Mouse (Mus musculus) stomach, embryonic 14.5 days (tissue): Measurements from ENCODE around the gene Cpb2. TPM values are rescaled to one million over a fixed set of nuclear protein-coding genes. Genes with fewer than 3 reads are reported as not detected.

ENCODE experiments used
- ATAC-seq: fragments of 200-750 bp; cut with Nextera tagmentation; 2 replicates; pipeline ENCODE4 v1.8.0; 2017; ENCODE audit warnings: low read depth, moderate TSS enrichment; ENCODE audit not compliant: insufficient number of reproducible peaks, insufficient read depth, low FRiP score
- H3K27ac ChIP-seq: fragments of 300-500 bp; sonication (generic); 2 replicates; pipeline ENCODE4 v1.5.1; 2014; ENCODE audit warnings: mild to moderate bottlenecking, low read length, moderate library complexity, mixed read lengths
- H3K27me3 ChIP-seq: fragments of 300-500 bp; sonication (generic); 2 replicates; pipeline ENCODE4 v1.6.1; 2014; ENCODE audit warnings: low read length, control low read depth, mixed read lengths; ENCODE audit not compliant: control insufficient read depth, insufficient read depth
- H3K36me3 ChIP-seq: fragments of 300-500 bp; sonication (generic); 2 replicates; pipeline ENCODE4 v1.6.1; 2014; ENCODE audit warnings: mild to moderate bottlenecking, control low read depth, low read length, moderate library complexity, mixed read lengths; ENCODE audit not compliant: control insufficient read depth, insufficient read depth
- H3K4me1 ChIP-seq: fragments of 300-500 bp; sonication (generic); 2 replicates; pipeline ENCODE4 v1.6.1; 2014; ENCODE audit warnings: low read length, control low read depth, mixed read lengths; ENCODE audit not compliant: control insufficient read depth, insufficient read depth
- H3K4me2 ChIP-seq: fragments of 300-500 bp; sonication (generic); replicated peaks from 2 replicates; pipeline ENCODE4 v1.6.1; 2014; ENCODE audit warnings: low read depth, low read length, control low read depth
- H3K4me3 ChIP-seq: fragments of 300-500 bp; sonication (generic); 2 replicates; pipeline ENCODE4 v1.5.1; 2014; ENCODE audit warnings: low read depth, low read length, control low read depth
- H3K9ac ChIP-seq: fragments of 300-500 bp; sonication (generic); replicated peaks from 2 replicates; pipeline ENCODE4 v1.6.1; 2014; ENCODE audit warnings: low read depth, mild to moderate bottlenecking, control low read depth, low read length, moderate library complexity, mixed read lengths
- H3K9me3 ChIP-seq: fragments of 300-500 bp; sonication (generic); 2 replicates; pipeline ENCODE4 v1.6.1; 2016; ENCODE audit warnings: low read depth, low read length, control low read depth; ENCODE audit not compliant: control insufficient read depth
- WGBS: fragments of 180-500 bp; shearing (Covaris S2); extraction: QIAGEN DNeasy Blood & Tissue Kit; methylation state at CpG from one replicate; pipeline ENCODE4 v1.1.7; 2014; 5-methylcytosine and 5-hydroxymethylcytosine counted together
- polyA plus RNA-seq: library from polyadenylated mRNA; unstranded; fragments of >200 nt; fragmentation: Nextera tagmentation; extraction: Ambion mirVana; gene quantifications from 2 replicates; pipeline ENCODE4 v1.2.1, GENCODE M21; 2014

The Cpb2 gene
- polyA plus RNA-seq, 1 experiment from 2014 or later = 2.7 TPM

- no peak overlapping the region for H3K27ac ChIP-seq
- H3K9me3 ChIP-seq = no peaks in the 10 kb centered on the region
- WGBS = 65% methylated on average over 5 of the region's 5 CpGs
- ATAC-seq = no peak
- no peak overlapping the region for H3K4me2 ChIP-seq
- no peaks in the 10 kb centered on the region; the same call in 1 of the 2 replicates for H3K36me3 ChIP-seq
- no peaks in the 10 kb centered on the region for H3K4me1 ChIP-seq
- no peak overlapping the region for H3K4me3 ChIP-seq
- no peak overlapping the region for H3K9ac ChIP-seq
- no peaks in the 10 kb centered on the region for H3K27me3 ChIP-seq
Measured at GRCm38 (mm10) chr14:75309336-75309992, 67.4 kb downstream of the Cpb2 start.

GRCm38 (mm10) chr14:75314484-75314883 lies 72.4 kb downstream of the Cpb2 start:
- H3K4me2 ChIP-seq = no peak overlapping the region
- 79% methylated on average over 2 of the region's 2 CpGs for WGBS
- ATAC-seq = no peak

GRCm38 (mm10) chr14:75318736-75319135 lies 76.6 kb downstream of the Cpb2 start:
- Histone ChIP-seq H3K9me3 (no peaks in the 10 kb centered on the region), H3K9ac (no peak overlapping the region), H3K36me3 (peaks cover 15% of the 10 kb centered on the region), H3K4me2 (no peak overlapping the region), H3K4me3 (no peak overlapping the region), H3K27me3 (no peaks in the 10 kb centered on the region), H3K4me1 (no peaks in the 10 kb centered on the region), H3K27ac (no peak overlapping the region)
- WGBS = 97% methylated on average over 2 of the region's 2 CpGs
- no peak for ATAC-seq

More at GRCm38 (mm10) chr14:75314484-75314883, 72.4 kb downstream of the Cpb2 start:
- Histone ChIP-seq H3K36me3 (no peaks in the 10 kb centered on the region; the same call in 1 of the 2 replicates), H3K9me3 (no peaks in the 10 kb centered on the region), H3K27ac (no peak overlapping the region), H3K9ac (no peak overlapping the region), H3K27me3 (no peaks in the 10 kb centered on the region), H3K4me1 (no peaks in the 10 kb centered on the region), H3K4me3 (no peak overlapping the region)

GRCm38 (mm10) chr14:75320269-75320668 lies 78.2 kb downstream of the Cpb2 start:
- WGBS = 94% methylated on average over 5 of the region's 5 CpGs
- Histone ChIP-seq H3K9me3 (no peaks in the 10 kb centered on the region), H3K9ac (no peak overlapping the region), H3K36me3 (peaks cover 17% of the 10 kb centered on the region), H3K27me3 (no peaks in the 10 kb centered on the region), H3K27ac (no peak overlapping the region), H3K4me1 (no peaks in the 10 kb centered on the region), H3K4me2 (no peak overlapping the region), H3K4me3 (no peak overlapping the region)
- ATAC-seq = no peak

- WGBS = 96% methylated on average over 32 of the region's 32 CpGs
- H3K36me3 ChIP-seq = peaks cover 18% of the 10 kb centered on the region
- no peak for ATAC-seq
Measured at GRCm38 (mm10) chr14:75323354-75323753, 81.3 kb downstream of the Cpb2 start.

GRCm38 (mm10) chr14:75328062-75328461 lies 86.0 kb downstream of the Cpb2 start:
- no peaks in the 10 kb centered on the region for H3K4me1 ChIP-seq
- 88% methylated on average over 8 of the region's 8 CpGs for WGBS
- H3K36me3 ChIP-seq = peaks cover 33% of the 10 kb centered on the region

More at GRCm38 (mm10) chr14:75323354-75323753, 81.3 kb downstream of the Cpb2 start:
- Histone ChIP-seq H3K9ac (no peak overlapping the region), H3K27me3 (no peaks in the 10 kb centered on the region), H3K9me3 (no peaks in the 10 kb centered on the region), H3K4me3 (no peak overlapping the region), H3K4me2 (no peak overlapping the region), H3K4me1 (no peaks in the 10 kb centered on the region), H3K27ac (no peak overlapping the region)

GRCm38 (mm10) chr14:75330621-75331020 lies 88.5 kb downstream of the Cpb2 start:
- Histone ChIP-seq H3K36me3 (peaks cover 26% of the 10 kb centered on the region), H3K9ac (no peak overlapping the region), H3K27ac (no peak overlapping the region), H3K4me2 (no peak overlapping the region), H3K27me3 (no peaks in the 10 kb centered on the region), H3K4me3 (no peak overlapping the region), H3K4me1 (no peaks in the 10 kb centered on the region), H3K9me3 (no peaks in the 10 kb centered on the region)
- no peak for ATAC-seq
- 91% methylated on average over 6 of the region's 6 CpGs for WGBS

More at GRCm38 (mm10) chr14:75328062-75328461, 86.0 kb downstream of the Cpb2 start:
- Histone ChIP-seq H3K9me3 (no peaks in the 10 kb centered on the region), H3K27ac (no peak overlapping the region), H3K4me2 (no peak overlapping the region), H3K9ac (no peak overlapping the region), H3K27me3 (no peaks in the 10 kb centered on the region), H3K4me3 (no peak overlapping the region)
- ATAC-seq = no peak
